Mouse (Mus musculus): ENCODE results near the gene Cyp2c50. TPM values are rescaled to one million over a fixed set of nuclear protein-coding genes. Genes with fewer than 3 reads are reported as not detected.
"Not testable (repeated sequence)": the region's sequence is repeated elsewhere in the genome, so short reads cannot be mapped to it uniquely, and the experiment has no call there.

The Cyp2c50 gene
- under 1 TPM in 1 of 2 experiments, not detected in 1; 0.43 TPM for total RNA-seq (2021)
- long read RNA-seq, experiment 1: 0 reads
- long read RNA-seq, experiment 2, transcript Cyp2c50-202 (9 exons, 1,812 nt): major isoform, 5 of 5 reads
- long read RNA-seq, experiment 2, partial matches to known transcripts: 0 of 5 reads
- long read RNA-seq, experiment 2, other reads (novel, unspliced or antisense): 0 of 5 reads

GRCm38 (mm10) chr19:40089421-40089820 lies at the start of gene Cyp2c50:
Gene Cyp2c50, plus strand, starts transcription at chr19:40089688.
- not testable (repeated sequence) for DNase-seq

DNA sequence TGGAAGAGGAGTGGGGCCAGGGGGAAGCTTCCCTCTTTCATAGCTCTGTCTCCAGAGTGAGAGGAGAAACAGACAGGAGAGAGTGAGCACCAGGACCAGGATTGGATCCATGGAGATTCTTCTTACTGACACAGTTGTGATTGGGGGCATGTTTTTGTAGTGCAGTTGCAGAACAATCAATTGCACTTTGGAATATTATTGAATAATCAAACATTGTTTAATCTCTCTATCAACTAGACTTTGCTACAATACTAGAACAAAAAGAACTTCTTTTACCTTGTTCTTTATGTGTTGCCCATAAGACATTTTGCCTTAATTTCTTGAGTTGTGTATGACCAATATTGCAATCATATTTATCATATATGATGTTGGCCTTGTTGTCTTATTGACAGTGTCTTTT lies 15.8 kb upstream of the Cyp2c50 start, which contains the start of gene Cyp2c54:
Gene Cyp2c54 (minus strand): TSS at position 127 of the 400 bp plus-strand sequence.
- DNase-seq: no peak

- no peak for DNase-seq
Observed at GRCm38 (mm10) chr19:40088381-40088780, 1.1 kb upstream of the Cyp2c50 start.

DNA sequence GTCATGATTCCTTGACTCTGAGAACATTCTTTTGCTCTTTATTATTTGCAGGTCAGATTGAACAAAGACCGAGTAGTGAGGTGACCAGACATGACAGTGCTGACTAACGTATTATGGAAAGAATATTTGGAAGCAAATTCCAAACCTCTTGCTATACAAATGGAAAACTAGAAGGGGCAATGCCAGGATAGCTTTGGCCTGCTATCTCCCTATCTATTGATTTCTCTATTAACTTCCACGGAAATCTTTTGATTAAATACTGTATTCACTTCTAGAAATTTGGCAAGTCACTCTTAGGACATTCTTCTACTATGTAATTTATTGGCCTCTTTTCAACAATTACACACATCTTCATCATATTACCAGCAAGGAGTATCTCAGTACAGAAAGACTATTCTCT lies 1.6 kb downstream of the Cyp2c50 start:
- DNase-seq: no peak

- not testable (repeated sequence) for DNase-seq
Observed at GRCm38 (mm10) chr19:40119624-40120023, 30.1 kb downstream of the Cyp2c50 start.

DNA sequence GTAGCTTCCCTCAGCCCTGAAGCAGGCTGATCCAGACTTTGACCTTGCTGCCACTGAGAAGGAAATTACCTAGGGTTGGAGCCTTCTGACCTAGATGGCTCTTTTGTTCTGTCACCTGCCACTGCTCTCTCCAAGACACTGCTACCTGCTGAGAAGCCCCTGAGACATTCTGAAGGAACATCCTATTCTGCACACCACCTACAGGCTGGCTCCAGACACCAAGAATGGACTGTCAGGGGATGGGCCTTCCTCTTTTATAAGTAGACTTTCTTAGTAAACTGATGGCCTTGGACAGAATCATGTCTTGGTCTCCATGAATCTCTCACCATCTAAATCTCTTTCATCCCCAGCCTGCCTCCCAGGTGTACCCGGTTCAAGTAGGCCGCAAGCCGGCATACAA lies 35.7 kb downstream of the Cyp2c50 start:
- DNase-seq: not testable (repeated sequence)

- not testable (repeated sequence) for DNase-seq
Observed at GRCm38 (mm10) chr19:40126996-40127395, 37.5 kb downstream of the Cyp2c50 start.

Other genes starting within 250 kb of the Cyp2c50 start
- gene Cyp2c69, start 202.9 kb upstream of the Cyp2c50 start, total RNA-seq (2021): not detected
- gene Cyp2c37, start 97.3 kb upstream of the Cyp2c50 start, total RNA-seq (2021): under 1 TPM in 1 of 2 experiments, not detected in 1; 0.17 TPM
- not detected for gene Cyp2c54, start 15.9 kb upstream of the Cyp2c50 start, total RNA-seq (2021)
- under 1 TPM; 0.16 to 0.93 TPM for gene Cyp2c70, start 97.6 kb downstream of the Cyp2c50 start, total RNA-seq (2021)
- gene Pdlim1, start 182.2 kb downstream of the Cyp2c50 start, total RNA-seq (2021): 10 to 100 TPM; 14.8 to 22.5 TPM